Mouse (Mus musculus) megakaryocyte, embryonic 14.5 days (primary cell): ENCODE measurements around the gene Gm10401.
"Not testable (repeated sequence)": the region's sequence is repeated elsewhere in the genome, so short reads cannot be mapped to it uniquely, and the experiment has no call there.

Experiments used
- FLI1 ChIP-seq: IDR thresholded peaks from 2 replicates; pipeline ENCODE4 v1.6.1; 2012; ENCODE audit warnings: low read length, inconsistent platforms, mixed read lengths
- GATA1 ChIP-seq: IDR thresholded peaks from 3 replicates; pipeline ENCODE4 v1.6.1; 2012; ENCODE audit warnings: mixed read lengths, low read length, inconsistent platforms, borderline replicate concordance

- not testable (repeated sequence) for TF ChIP-seq FLI1, GATA1
These were observed 24.8 kb downstream of the Gm10401 start for GRCm38 (mm10) chr5:115073306-115073705.
